In the genomic region with DNA sequence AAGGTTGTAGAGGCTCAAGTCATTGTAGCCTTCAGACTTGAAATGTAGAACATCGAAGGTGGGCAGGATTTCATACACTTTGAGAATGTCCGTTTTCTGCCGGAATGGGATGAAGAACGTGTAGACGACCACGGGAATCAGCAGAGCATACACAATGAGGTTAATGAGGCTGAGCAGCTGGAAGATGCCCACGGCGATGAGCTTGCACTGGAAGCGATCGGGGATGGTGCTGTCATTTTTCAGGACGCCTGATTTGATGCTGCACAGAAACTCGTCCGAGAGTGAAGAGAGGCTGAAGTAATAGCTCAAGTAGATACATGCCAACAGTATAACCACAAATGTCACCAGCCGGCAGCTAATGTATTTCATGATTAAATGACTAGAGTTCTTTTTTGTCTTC, we compare ENCODE assay signal across 25 mouse cellular contexts. TPM values are rescaled to one million over a fixed set of nuclear protein-coding genes. Genes with fewer than 3 reads are reported as not detected.
DNase-seq lines count a peak whose midpoint lies in the region; ATAC-seq and TF ChIP-seq lines count a peak whose summit lies in the region.
"Had no signal": no experiment of that assay in that cellular context is flagged by ENCODE, and none has a peak within 500 bp of the region (broad histone marks: within the 10 kb centered on the region; RNA-seq: fewer than 3 reads in every experiment).

No protein-coding gene starts in this region.

- no peak overlapping the region for H3K4me3 ChIP-seq in midbrain, postnatal 0 days (ENCODE audit: low read depth, low read length)
- H3K4me3 ChIP-seq in midbrain, embryonic 15.5 days, result no peak overlapping the region
- H3K4me3 ChIP-seq: embryonic facial prominence, embryonic 13.5 days; embryonic facial prominence, embryonic 15.5 days; erythroblast, embryonic 14.5 days; forebrain, embryonic 10.5 days; forebrain, embryonic 12.5 days had no signal

- no peaks in the 10 kb centered on the region for H3K27me3 ChIP-seq in midbrain, postnatal 0 days (ENCODE audit: insufficient read depth, low read length)
- no peaks in the 10 kb centered on the region for H3K27me3 ChIP-seq in midbrain, embryonic 15.5 days (replicated peaks)
- H3K27me3 ChIP-seq: embryonic facial prominence, embryonic 13.5 days; embryonic facial prominence, embryonic 15.5 days; forebrain, embryonic 12.5 days; Patski had no signal

- H3K4me1 ChIP-seq in midbrain, postnatal 0 days (ENCODE audit: insufficient read depth, low read length), result no peaks in the 10 kb centered on the region
- H3K4me1 ChIP-seq in midbrain, embryonic 15.5 days, result peaks cover 7% of the 10 kb centered on the region; the same call in 1 of the 2 replicates

- H3K9ac ChIP-seq in midbrain, postnatal 0 days (replicated peaks; ENCODE audit: low read length, poor library complexity, severe bottlenecking), result no peak overlapping the region
- no peak overlapping the region for H3K9ac ChIP-seq in midbrain, embryonic 15.5 days
- H3K9ac ChIP-seq: embryonic facial prominence, embryonic 13.5 days; embryonic facial prominence, embryonic 15.5 days; forebrain, embryonic 12.5 days; forebrain, postnatal 0 days had no signal

- peak; percentile 14 for DNase-seq in midbrain, postnatal 0 days (ENCODE audit: low spot score)
- DNase-seq in induced T-regulatory cell, adult 2 months (ENCODE audit: low read depth), result peak; percentile 7
- peak; percentile 61 for DNase-seq in retina, embryonic 14.5 days (ENCODE audit: low spot score)
- DNase-seq in adrenal gland, postnatal 10 days, result no peak
- DNase-seq in adrenal gland, postnatal 36 days, result no peak
- DNase-seq in lung, adult 18-20 months, result no peak
- DNase-seq: adrenal gland, adult 8-10 months; adrenal gland, postnatal 25 days; cerebellum, adult 11 months; cerebellum, adult 18-20 months; cerebellum, adult 8-10 months; cerebellum, adult 9-11 months; cerebellum, postnatal 14 days; cerebellum, postnatal 36 days; embryo, embryonic 11 days; forebrain, postnatal 0 days had no signal

- no peak for ATAC-seq in midbrain, postnatal 0 days (ENCODE audit: low FRiP score)
- no peak for ATAC-seq in midbrain, embryonic 15.5 days (replicated peaks)
- ATAC-seq: activated CD4-positive, CD25-positive, alpha-beta regulatory T cell, adult 4 months; forebrain, embryonic 14.5 days; forebrain, postnatal 0 days; Patski had no signal

- H3K27ac ChIP-seq in midbrain, postnatal 0 days (ENCODE audit: low read depth, low read length), result no peak overlapping the region
- no peak overlapping the region for H3K27ac ChIP-seq in midbrain, embryonic 15.5 days
- H3K27ac ChIP-seq: embryonic facial prominence, embryonic 13.5 days; embryonic facial prominence, embryonic 15.5 days; forebrain, embryonic 10.5 days; forebrain, embryonic 12.5 days had no signal

- no peak for TF ChIP-seq CTCF in midbrain, postnatal 0 days (IDR thresholded peaks at IDR 0.05)

- peaks cover 42% of the 10 kb centered on the region for H3K36me3 ChIP-seq in midbrain, postnatal 0 days (ENCODE audit: insufficient read depth, low read length)
- H3K36me3 ChIP-seq in midbrain, embryonic 15.5 days (replicated peaks), result peaks cover 24% of the 10 kb centered on the region

- no peaks in the 10 kb centered on the region for H3K9me3 ChIP-seq in midbrain, postnatal 0 days (ENCODE audit: low read length)
- no peaks in the 10 kb centered on the region for H3K9me3 ChIP-seq in midbrain, embryonic 15.5 days
- H3K9me3 ChIP-seq: embryonic facial prominence, embryonic 13.5 days; embryonic facial prominence, embryonic 15.5 days; forebrain, embryonic 10.5 days; forebrain, embryonic 12.5 days had no signal

- 81% methylated on average over 14 of the region's 14 CpGs for WGBS in midbrain, postnatal 0 days
- WGBS in midbrain, embryonic 15.5 days, result 82% methylated on average over 14 of the region's 14 CpGs

- H3K4me2 ChIP-seq in midbrain, postnatal 0 days (ENCODE audit: low read depth, low read length, poor library complexity, severe bottlenecking), result no peak overlapping the region
- no peak overlapping the region for H3K4me2 ChIP-seq in midbrain, embryonic 15.5 days
- H3K4me2 ChIP-seq: embryonic facial prominence, embryonic 13.5 days; embryonic facial prominence, embryonic 15.5 days; forebrain, embryonic 12.5 days had no signal

RNA-seq across cellular contexts. Expression of a gene that starts 37.7 kb away (rescaled TPM):
- 136 and 143 TPM in 2 replicates for total RNA-seq in midbrain, postnatal 0 days (2014; rRNA removed)
- 154 and 157 TPM in 2 replicates for polyA plus RNA-seq in midbrain, postnatal 0 days (2015; fragmentation: Nextera tagmentation; extraction: Ambion mirVana)
- 207 and 233 TPM in 2 replicates for polyA plus RNA-seq in midbrain, embryonic 15.5 days (2015; fragmentation: Nextera tagmentation; extraction: Ambion mirVana)
- 10 to 100 TPM; 13.5 to 14.6 TPM for total RNA-seq in adrenal gland, postnatal 10 days (2021)
- total RNA-seq in adrenal gland, postnatal 36 days (2021), result 1 to 10 TPM; 8.8 to 9.9 TPM

Comparison
In these comparisons a context has a peak if more than half of its experiments do, and no peak if none do; other contexts are left out.
1. DNase-seq: peak in midbrain, postnatal 0 days (single experiment), induced T-regulatory cell, adult 2 months (single experiment) and retina, embryonic 14.5 days (single experiment); none in adrenal gland, postnatal 10 days (single experiment), adrenal gland, postnatal 36 days (0 of 2) and lung, adult 18-20 months (0 of 2).